Mouse (Mus musculus): Measurements from ENCODE around the gene Gm826. TPM values are rescaled to one million over a fixed set of nuclear protein-coding genes. Genes with fewer than 3 reads are reported as not detected.

The Gm826 gene
- polyA plus RNA-seq (2012; rRNA removed), result 0.30 and 0.50 TPM in 2 replicates

DNA sequence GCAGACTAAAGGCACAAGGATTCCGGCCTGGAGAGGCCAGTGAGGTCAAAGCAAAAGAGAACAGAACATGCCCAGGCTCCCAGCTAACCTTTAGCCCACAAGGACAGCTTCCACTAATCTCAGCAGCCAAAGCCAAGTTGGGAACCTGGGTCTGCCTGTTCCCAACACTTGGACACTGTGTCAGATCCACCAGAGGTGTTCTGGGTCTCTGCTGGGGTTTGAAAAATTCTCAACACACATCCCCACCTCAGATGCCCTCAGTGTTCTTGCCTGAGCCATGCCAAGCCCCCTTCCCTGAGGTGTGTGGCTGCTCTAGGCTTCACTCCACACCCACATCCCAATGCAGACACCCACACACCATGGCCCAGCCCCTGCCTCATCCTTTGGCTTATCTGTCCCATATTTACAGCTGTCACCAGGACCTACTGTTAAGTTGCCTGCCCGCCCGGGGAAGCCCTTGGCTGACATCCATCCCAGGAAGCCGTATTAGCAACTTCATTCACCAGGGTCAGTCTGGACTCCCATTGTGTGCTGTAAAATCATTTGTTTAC lies at the start of gene Gm826:
Gene Gm826 (minus strand): TSS at position 52 of the 551 bp plus-strand sequence.

DNA sequence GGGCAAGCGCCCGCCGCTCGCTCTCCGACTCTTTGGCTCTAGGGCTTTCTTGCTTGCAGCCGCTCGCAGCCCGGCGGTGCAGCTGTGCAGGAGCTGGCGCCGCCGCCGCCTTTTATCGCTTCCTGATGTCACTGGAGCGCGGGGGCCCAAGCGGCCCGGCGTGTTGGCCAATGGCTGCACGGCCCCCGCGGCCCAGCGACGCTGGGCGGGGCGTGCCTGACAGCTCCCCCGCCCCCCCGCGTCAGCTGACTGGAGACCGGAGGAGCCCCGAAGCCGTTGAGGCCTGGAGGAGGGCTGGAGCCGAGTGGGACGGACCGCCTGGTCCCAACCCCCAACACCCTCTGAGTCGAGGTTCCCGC lies 33.0 kb upstream of the Gm826 start, which contains the start of gene Mafb:
Gene Mafb (minus strand): TSS at position 86 of the 359 bp plus-strand sequence.

Other genes with a start within 250 kb of the Gm826 start
- gene Mafb, start 32.9 kb upstream of the Gm826 start, polyA plus RNA-seq (2012; rRNA removed), result 9.9 and 16.1 TPM in 2 replicates

All from colon, adult 2 months (tissue).